Mouse (Mus musculus) hematopoietic stem cell, adult 5-6 weeks (primary cell): Measurements from ENCODE around the gene Cfap20. TPM values are rescaled to one million over a fixed set of nuclear protein-coding genes. Genes with fewer than 3 reads are reported as not detected.
"Not testable (repeated sequence)": the region's sequence is repeated elsewhere in the genome, so short reads cannot be mapped to it uniquely, and the experiment has no call there.

Experiments
- ATAC-seq, 2 experiments: fragments of 125-278 bp in 1 of 2; replicated peaks in 1 of 2; 2 replicates each; pipeline ENCODE4 v1.8.0; 2016 to 2017; ENCODE audit warnings: inconsistent platforms in 2 of 2, mild to moderate bottlenecking in 2 of 2, moderate number of reproducible peaks in 2 of 2, low read depth in 1 of 2, moderate TSS enrichment in 1 of 2; ENCODE audit not compliant: low FRiP score in 2 of 2, poor library complexity in 2 of 2, severe bottlenecking in 2 of 2, insufficient read depth in 1 of 2, low TSS enrichment in 1 of 2
- total RNA-seq: library from RNA; stranded (forward); fragments of 172-1452, 232-1000 nt; gene quantifications from 2 replicates; pipeline ENCODE4 v1.2.3, GENCODE M21; 2017

Gene Cfap20
- total RNA-seq, 1 experiment from 2014 or later = 115 TPM

- no peak for ATAC-seq
These were observed 50.2 kb downstream of the Cfap20 start for GRCm38 (mm10) chr8:95384501-95384900.

GRCm38 (mm10) chr8:95381595-95381994 is 53.1 kb downstream of the Cfap20 start:
- no peak for ATAC-seq

- ATAC-seq = no peak
These were observed 53.7 kb downstream of the Cfap20 start for GRCm38 (mm10) chr8:95380953-95381352.

- ATAC-seq = not testable (repeated sequence)
These were observed 55.7 kb downstream of the Cfap20 start for GRCm38 (mm10) chr8:95378928-95379327.

GRCm38 (mm10) chr8:95377863-95378291 is 56.8 kb downstream of the Cfap20 start:
- no peak for ATAC-seq

- no peak for ATAC-seq
These were observed 57.6 kb downstream of the Cfap20 start for GRCm38 (mm10) chr8:95377101-95377500.

GRCm38 (mm10) chr8:95376309-95376999 is 58.2 kb downstream of the Cfap20 start:
- ATAC-seq = no peak

GRCm38 (mm10) chr8:95375374-95375930 is 59.2 kb downstream of the Cfap20 start:
- ATAC-seq = no peak

GRCm38 (mm10) chr8:95374429-95374828 is 60.2 kb downstream of the Cfap20 start:
- no peak for ATAC-seq

GRCm38 (mm10) chr8:95373389-95374002 is 61.2 kb downstream of the Cfap20 start:
- no peak for ATAC-seq

Other genes with a start within 250 kb of the Cfap20 start
- 0.79 and 2.0 TPM in 2 replicates for gene Kifc3, start 232.1 kb downstream of the Cfap20 start, total RNA-seq
- 7.8 and 18.6 TPM in 2 replicates for gene Cngb1, start 128.3 kb downstream of the Cfap20 start, total RNA-seq
- not detected in 2 replicates for gene Tepp, start 124.3 kb downstream of the Cfap20 start, total RNA-seq
- 4.4 TPM in 2 replicates for gene Zfp319, start 102.9 kb downstream of the Cfap20 start, total RNA-seq
- 21.8 and 22.5 TPM in 2 replicates for gene Usb1, start 102.6 kb downstream of the Cfap20 start, total RNA-seq
- gene Mmp15, start 82.6 kb downstream of the Cfap20 start, total RNA-seq = 0.94 and 1.6 TPM in 2 replicates
- gene Csnk2a2, start 55.2 kb upstream of the Cfap20 start, total RNA-seq = 20.6 and 23.3 TPM in 2 replicates
- gene Ccdc113, start 99.2 kb upstream of the Cfap20 start, total RNA-seq = not detected in 2 replicates
- gene Prss54, start 141.5 kb upstream of the Cfap20 start, total RNA-seq = not detected in 2 replicates
- gene Gins3, start 198.6 kb upstream of the Cfap20 start, total RNA-seq = 16.3 and 22.9 TPM in 2 replicates
- 0.79 TPM in 1 of 2 replicates, not detected in the other for gene Ndrg4, start 242.1 kb upstream of the Cfap20 start, total RNA-seq